Mouse (Mus musculus): ENCODE data around the gene Golga5. TPM values are rescaled to one million over a fixed set of nuclear protein-coding genes. Genes with fewer than 3 reads are reported as not detected.
A peak's percentile ranks its signal among the peaks of the same experiment; 100 is the strongest.

The Golga5 gene
- polyA plus RNA-seq, 1 experiment = 21.8 TPM

- Histone ChIP-seq H3K27ac (ENCODE audit: control insufficient read depth, insufficient read depth, low read depth, low read length, poor library complexity) (peak overlapping the region; percentile 86), H3K4me1 (ENCODE audit: control insufficient read depth, insufficient read depth, low read length) (peaks cover 5% of the 10 kb centered on the region; the same call in 1 of the 2 replicates), H3K4me3 (replicated peaks; ENCODE audit: control insufficient read depth, low read depth, low read length) (no peak overlapping the region)
- TF ChIP-seq CTCF (IDR thresholded peaks at IDR 0.05; ENCODE audit: control insufficient read depth, insufficient read depth, low read length) (no peak), POLR2A (IDR thresholded peaks at IDR 0.05; ENCODE audit: borderline replicate concordance, control insufficient read depth, low read depth, low read length) (no peak)
- WGBS = 2% methylated on average over 8 of the region's 8 CpGs
Measured at GRCm38 (mm10) chr12:102451126-102451851, 17.6 kb upstream of the Golga5 start.

DNA sequence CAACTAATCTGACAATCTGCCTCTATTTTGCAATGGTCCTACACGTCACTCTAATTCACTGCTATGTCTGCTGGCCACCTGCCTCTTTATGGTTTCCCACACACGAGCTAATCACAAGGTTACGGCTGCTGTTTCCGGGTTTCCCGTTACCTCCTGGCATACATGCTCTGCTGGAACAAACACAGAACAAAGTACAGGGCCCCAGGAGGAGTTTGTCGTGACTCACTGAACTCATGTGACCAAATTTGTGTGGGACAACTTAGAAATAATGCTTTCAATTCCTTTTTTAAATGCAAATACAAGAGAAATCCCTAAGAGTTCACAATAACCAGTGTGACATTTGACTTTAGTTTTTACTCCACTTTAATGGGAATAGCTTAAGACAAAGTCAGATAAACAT, 15.4 kb upstream of the Golga5 start:
- 50% methylated on average over 6 of the region's 6 CpGs for WGBS
- Histone ChIP-seq H3K4me3 (replicated peaks; ENCODE audit: control insufficient read depth, low read depth, low read length) (no peak overlapping the region), H3K4me1 (ENCODE audit: control insufficient read depth, insufficient read depth, low read length) (peaks cover 5% of the 10 kb centered on the region; the same call in 1 of the 2 replicates), H3K27ac (ENCODE audit: control insufficient read depth, insufficient read depth, low read depth, low read length, poor library complexity) (peak overlapping the region; percentile 69; the same call in 1 of the 2 replicates)
- TF ChIP-seq POLR2A (IDR thresholded peaks at IDR 0.05; ENCODE audit: borderline replicate concordance, control insufficient read depth, low read depth, low read length) (no peak), CTCF (IDR thresholded peaks at IDR 0.05; ENCODE audit: control insufficient read depth, insufficient read depth, low read length) (no peak)

GRCm38 (mm10) chr12:102456467-102457193, 12.3 kb upstream of the Golga5 start:
- peaks cover 3% of the 10 kb centered on the region; the same call in 1 of the 2 replicates for H3K4me1 ChIP-seq (ENCODE audit: control insufficient read depth, insufficient read depth, low read length)
- no peak overlapping the region for H3K4me3 ChIP-seq (replicated peaks; ENCODE audit: control insufficient read depth, low read depth, low read length)
- H3K27ac ChIP-seq (ENCODE audit: control insufficient read depth, insufficient read depth, low read depth, low read length, poor library complexity) = no peak overlapping the region
- 44% methylated on average over 7 of the region's 7 CpGs for WGBS
- TF ChIP-seq POLR2A (IDR thresholded peaks at IDR 0.05; ENCODE audit: borderline replicate concordance, control insufficient read depth, low read depth, low read length) = no peak
- no peak for TF ChIP-seq CTCF (IDR thresholded peaks at IDR 0.05; ENCODE audit: control insufficient read depth, insufficient read depth, low read length)

GRCm38 (mm10) chr12:102460014-102460413, 8.9 kb upstream of the Golga5 start:
- TF ChIP-seq CTCF (IDR thresholded peaks at IDR 0.05; ENCODE audit: control insufficient read depth, insufficient read depth, low read length) (no peak), POLR2A (IDR thresholded peaks at IDR 0.05; ENCODE audit: borderline replicate concordance, control insufficient read depth, low read depth, low read length) (no peak)
- H3K27ac ChIP-seq (ENCODE audit: control insufficient read depth, insufficient read depth, low read depth, low read length, poor library complexity) = no peak overlapping the region
- WGBS = 75% methylated on average over 5 of the region's 5 CpGs
- no peak overlapping the region for H3K4me3 ChIP-seq (replicated peaks; ENCODE audit: control insufficient read depth, low read depth, low read length)
- no peaks in the 10 kb centered on the region; the same call in 1 of the 2 replicates for H3K4me1 ChIP-seq (ENCODE audit: control insufficient read depth, insufficient read depth, low read length)

- no peak for TF ChIP-seq POLR2A (IDR thresholded peaks at IDR 0.05; ENCODE audit: borderline replicate concordance, control insufficient read depth, low read depth, low read length)
- no peak for TF ChIP-seq CTCF (IDR thresholded peaks at IDR 0.05; ENCODE audit: control insufficient read depth, insufficient read depth, low read length)
- no peak overlapping the region for H3K27ac ChIP-seq (ENCODE audit: control insufficient read depth, insufficient read depth, low read depth, low read length, poor library complexity)
- 20% methylated on average over 5 of the region's 5 CpGs for WGBS
Measured at GRCm38 (mm10) chr12:102461177-102461576, 7.8 kb upstream of the Golga5 start.

DNA sequence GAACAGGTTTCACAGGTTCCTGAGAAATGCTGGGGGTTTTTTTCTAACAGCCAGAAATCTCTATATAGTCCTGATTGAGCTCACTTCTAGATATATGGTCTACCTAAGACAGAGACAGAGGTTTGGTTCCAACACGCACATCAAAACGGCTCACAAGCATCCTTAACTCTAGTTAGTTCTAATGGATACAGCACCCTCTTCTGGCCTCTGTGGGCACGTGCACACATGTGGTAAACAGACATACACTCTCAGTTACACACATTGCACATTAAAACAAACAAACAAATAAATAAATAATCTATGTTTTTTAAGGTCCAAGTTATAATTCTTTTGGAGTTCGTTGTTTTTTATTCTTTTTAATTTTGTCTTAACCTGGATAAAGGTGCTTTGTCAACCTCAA, 4.3 kb upstream of the Golga5 start:
- no peak overlapping the region for H3K4me3 ChIP-seq (replicated peaks; ENCODE audit: control insufficient read depth, low read depth, low read length)
- WGBS = 71% methylated on average over 4 of the region's 4 CpGs
- H3K4me1 ChIP-seq (ENCODE audit: control insufficient read depth, insufficient read depth, low read length) = no peaks in the 10 kb centered on the region
- TF ChIP-seq POLR2A (IDR thresholded peaks at IDR 0.05; ENCODE audit: borderline replicate concordance, control insufficient read depth, low read depth, low read length) = no peak
- peak; percentile 23; the same call in 1 of the 2 replicates for TF ChIP-seq CTCF (IDR thresholded peaks at IDR 0.05; ENCODE audit: control insufficient read depth, insufficient read depth, low read length)
- H3K27ac ChIP-seq (ENCODE audit: control insufficient read depth, insufficient read depth, low read depth, low read length, poor library complexity) = no peak overlapping the region

More at GRCm38 (mm10) chr12:102461177-102461576, 7.8 kb upstream of the Golga5 start:
- Histone ChIP-seq H3K4me1 (ENCODE audit: control insufficient read depth, insufficient read depth, low read length) (no peaks in the 10 kb centered on the region), H3K4me3 (replicated peaks; ENCODE audit: control insufficient read depth, low read depth, low read length) (no peak overlapping the region)

DNA sequence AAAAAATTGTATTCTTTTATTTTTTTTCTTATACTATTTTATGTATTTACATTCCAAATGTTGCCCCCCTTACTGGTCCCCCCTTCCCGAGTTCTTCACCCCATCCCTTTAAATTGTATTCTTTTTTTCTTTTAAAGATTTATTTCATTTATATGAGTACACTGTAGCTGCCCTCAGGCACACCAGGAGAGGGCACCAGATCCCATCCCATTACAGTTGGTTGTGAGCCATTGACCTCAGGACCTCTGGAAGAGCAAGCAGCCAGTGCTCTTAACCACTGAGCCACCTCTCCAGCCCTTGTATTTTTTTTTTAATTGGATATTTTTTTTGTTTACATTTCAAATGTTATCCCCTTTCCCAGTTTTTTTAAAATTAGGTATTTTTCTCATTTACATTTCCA, 799 bp upstream of the Golga5 start:
- no peak for TF ChIP-seq CTCF (IDR thresholded peaks at IDR 0.05; ENCODE audit: control insufficient read depth, insufficient read depth, low read length)
- no peak for TF ChIP-seq POLR2A (IDR thresholded peaks at IDR 0.05; ENCODE audit: borderline replicate concordance, control insufficient read depth, low read depth, low read length)
- Histone ChIP-seq H3K4me1 (ENCODE audit: control insufficient read depth, insufficient read depth, low read length) (no peaks in the 10 kb centered on the region; the same call in 1 of the 2 replicates), H3K4me3 (replicated peaks; ENCODE audit: control insufficient read depth, low read depth, low read length) (no peak overlapping the region), H3K27ac (ENCODE audit: control insufficient read depth, insufficient read depth, low read depth, low read length, poor library complexity) (no peak overlapping the region)
- WGBS = 68% methylated on average over 1 of the region's 1 CpGs

DNA sequence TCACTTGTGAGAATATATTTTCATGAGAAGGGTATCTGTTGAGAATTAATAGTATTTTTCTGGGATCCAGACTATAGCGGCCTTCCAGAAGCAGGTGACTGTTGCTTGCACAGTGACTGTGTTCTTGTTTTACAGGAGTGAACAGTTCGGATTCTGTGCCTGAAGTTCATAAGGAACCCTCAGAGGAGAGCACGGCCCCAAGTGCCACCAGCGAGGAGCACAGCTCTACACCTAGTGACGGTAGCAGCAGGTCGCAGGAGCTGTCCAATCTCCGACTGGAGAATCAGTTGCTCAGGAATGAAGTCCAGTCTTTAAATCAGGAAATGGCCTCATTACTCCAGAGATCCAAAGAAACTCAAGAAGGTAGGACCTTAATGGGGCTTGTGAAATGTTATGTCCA, 5.5 kb downstream of the Golga5 start:
- Histone ChIP-seq H3K4me3 (replicated peaks; ENCODE audit: control insufficient read depth, low read depth, low read length) (no peak overlapping the region), H3K4me1 (ENCODE audit: control insufficient read depth, insufficient read depth, low read length) (no peaks in the 10 kb centered on the region; the same call in 1 of the 2 replicates), H3K27ac (ENCODE audit: control insufficient read depth, insufficient read depth, low read depth, low read length, poor library complexity) (no peak overlapping the region)
- TF ChIP-seq POLR2A (IDR thresholded peaks at IDR 0.05; ENCODE audit: borderline replicate concordance, control insufficient read depth, low read depth, low read length) (no peak), CTCF (IDR thresholded peaks at IDR 0.05; ENCODE audit: control insufficient read depth, insufficient read depth, low read length) (no peak)
- WGBS = 90% methylated on average over 7 of the region's 7 CpGs
